In genomic region chr4:55231522-55231921, GRCm38 (mm10) we compare ENCODE assay signal across 8 mouse cellular contexts.
A peak's percentile ranks its signal among the peaks of the same experiment; 100 is the strongest.
DNase-seq lines count a peak whose midpoint lies in the region; TF ChIP-seq lines count a peak whose summit lies in the region.

No protein-coding gene starts in this region.

- TF ChIP-seq CTCF in left cerebral cortex, adult 2 months (IDR thresholded peaks at IDR 0.05): peak; percentile 60

- H3K4me3 ChIP-seq in left cerebral cortex, adult 2 months: no peak overlapping the region

- no peak overlapping the region for H3K27ac ChIP-seq in left cerebral cortex, adult 2 months

- intact Hi-C loops in left cerebral cortex, adult 2 months (cut with DNase I): no loop called here
- intact Hi-C loops in left cerebral cortex, postnatal 10 days (cut with DNase I): no loop called here

- DNase-seq in adrenal gland, adult 2 months: peak; percentile 42
- DNase-seq in adrenal gland, adult 8-10 months: no peak
- DNase-seq in left cerebral cortex, adult 2 months (ENCODE audit: extremely low spot score in 1 of 2, low spot score in 2 of 2): no peak
- no peak for DNase-seq in left cerebral cortex, postnatal 10 days (ENCODE audit: extremely low spot score in 1 of 2, low spot score in 2 of 2)
- peak; percentile 69 for DNase-seq in brain, adult 2 months (ENCODE audit: low read depth, low spot score)
- peak; percentile 39 for DNase-seq in lung, postnatal 10 days
- no peak for DNase-seq in gastrocnemius, postnatal 25 days
- DNase-seq in c-Kit-positive CD71-positive TER-119-positive erythroid progenitor cells, embryonic 14.5 days (ENCODE audit: low spot score): no peak

Comparison
In these comparisons a context has a peak if more than half of its experiments do, and no peak if none do; other contexts are left out.
1. DNase-seq: peak in adrenal gland, adult 2 months (single experiment), brain, adult 2 months (single experiment) and lung, postnatal 10 days (single experiment); none in adrenal gland, adult 8-10 months (single experiment), left cerebral cortex, adult 2 months (0 of 2), left cerebral cortex, postnatal 10 days (0 of 2), gastrocnemius, postnatal 25 days (single experiment) and c-Kit-positive CD71-positive TER-119-positive erythroid progenitor cells, embryonic 14.5 days (single experiment).